Mouse (Mus musculus) stomach, postnatal 0 days (tissue): ENCODE measurements around the gene Gm10799.

Experiments
- CTCF ChIP-seq: IDR thresholded peaks from 2 replicates; pipeline ENCODE4 v1.5.1; 2016; ENCODE audit warnings: antibody characterized with exemption, low read depth, mild to moderate bottlenecking, moderate library complexity
- EP300 ChIP-seq: optimal IDR thresholded peaks from 2 replicates; pipeline ENCODE3; 2016; ENCODE audit warnings: antibody characterized with exemption

- no peak for TF ChIP-seq CTCF
- no peak for TF ChIP-seq EP300
Observed at GRCm38 (mm10) chr2:104044479-104045080, 23.8 kb downstream of the Gm10799 start.
